Mouse (Mus musculus) ovary, postnatal 36 days (tissue): ENCODE results near the gene Mcemp1.

Experiments
- DNase-seq: peaks from one replicate; pipeline ENCODE4 v3.0.0; 2022; ENCODE audit warnings: low spot score, mixed read lengths

Gene Mcemp1

DNA sequence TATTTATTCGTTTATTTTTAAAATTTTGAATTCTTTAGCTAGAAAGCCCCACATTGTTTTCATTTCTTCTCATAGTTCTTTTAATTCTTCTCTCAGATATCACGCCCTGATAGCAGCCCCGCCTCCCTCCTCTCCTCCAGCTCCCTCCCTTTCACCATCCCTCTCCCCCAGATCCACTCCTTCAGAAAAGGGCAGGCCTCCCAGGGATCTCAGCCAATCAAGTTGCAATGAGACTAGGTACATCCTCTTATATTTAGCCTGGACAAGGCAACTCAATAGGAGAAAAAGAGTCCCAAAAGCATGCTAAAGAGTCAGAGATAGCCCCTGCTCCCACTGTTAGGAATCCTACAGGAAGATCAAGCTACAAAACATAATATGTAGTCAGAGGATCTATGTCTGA, 9.1 kb downstream of the Mcemp1 start:
- DNase-seq = no peak

DNA sequence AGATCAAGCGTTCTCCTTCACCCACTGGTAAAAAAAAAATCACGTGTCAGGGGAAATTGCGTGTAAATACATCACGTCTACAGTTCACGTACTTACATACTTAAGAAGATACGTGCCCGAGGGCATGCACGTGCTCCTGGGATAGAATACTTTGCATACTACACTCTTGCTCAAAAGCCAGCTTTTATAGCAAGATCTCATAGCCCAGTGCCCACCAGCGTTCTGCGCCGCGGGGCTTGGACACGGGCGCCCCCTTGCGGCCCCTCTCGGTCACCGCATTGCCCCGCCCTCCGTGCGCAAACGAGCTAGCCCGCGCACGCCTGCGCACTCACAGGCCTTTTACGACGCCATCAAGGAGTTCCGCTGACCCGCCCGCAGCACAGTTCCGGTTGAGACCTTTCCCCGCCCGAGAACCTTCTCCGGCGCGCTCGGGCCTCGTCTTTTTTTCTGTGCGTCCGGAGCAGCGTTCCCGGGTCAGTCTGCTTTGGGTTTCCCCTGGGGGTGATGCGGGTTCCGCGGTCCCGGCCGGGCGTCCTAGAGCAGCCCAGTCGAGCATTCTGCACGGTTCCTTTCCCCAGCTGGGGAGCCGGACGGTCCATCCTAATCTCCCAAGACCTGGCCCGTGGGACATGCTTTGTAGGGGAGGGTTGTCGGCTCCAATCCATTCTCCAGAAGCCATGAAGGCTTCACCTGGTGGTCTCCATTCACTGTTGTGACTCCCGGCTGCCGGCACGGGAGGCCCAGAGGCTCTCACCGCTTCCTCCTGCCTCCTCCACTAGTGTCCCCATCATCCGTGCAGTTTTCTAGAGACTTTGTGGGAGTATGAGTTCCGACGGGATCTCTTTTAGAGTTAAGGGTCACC, 10.8 kb downstream of the Mcemp1 start, which contains the start of gene Trappc5:
Trappc5 (plus strand) TSS at position 169 of the 862 bp plus-strand sequence.
- DNase-seq = peak; percentile 93

- no peak for DNase-seq
These were observed 11.5 kb downstream of the Mcemp1 start for GRCm38 (mm10) chr8:3676993-3677579.

GRCm38 (mm10) chr8:3678831-3679230, 13.3 kb downstream of the Mcemp1 start:
- DNase-seq = no peak

DNA sequence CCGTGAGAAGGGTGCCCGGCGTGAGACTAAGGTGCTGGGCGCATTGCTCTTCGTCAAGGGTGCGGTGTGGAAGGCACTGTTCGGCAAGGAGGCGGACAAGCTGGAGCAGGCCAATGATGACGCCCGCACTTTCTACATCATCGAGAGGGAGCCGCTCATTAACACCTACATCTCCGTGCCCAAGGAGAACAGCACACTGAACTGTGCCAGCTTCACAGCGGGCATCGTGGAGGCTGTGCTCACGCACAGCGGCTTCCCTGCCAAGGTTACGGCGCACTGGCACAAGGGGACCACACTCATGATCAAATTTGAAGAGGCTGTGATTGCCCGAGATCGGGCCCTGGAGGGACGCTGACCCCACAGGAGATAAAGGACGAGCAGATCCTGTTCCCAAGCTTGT, 13.7 kb downstream of the Mcemp1 start:
- DNase-seq = no peak

- DNase-seq = no peak
These were observed 14.1 kb downstream of the Mcemp1 start for GRCm38 (mm10) chr8:3679656-3680055.

GRCm38 (mm10) chr8:3682435-3682834, 16.9 kb downstream of the Mcemp1 start:
- no peak for DNase-seq

DNA sequence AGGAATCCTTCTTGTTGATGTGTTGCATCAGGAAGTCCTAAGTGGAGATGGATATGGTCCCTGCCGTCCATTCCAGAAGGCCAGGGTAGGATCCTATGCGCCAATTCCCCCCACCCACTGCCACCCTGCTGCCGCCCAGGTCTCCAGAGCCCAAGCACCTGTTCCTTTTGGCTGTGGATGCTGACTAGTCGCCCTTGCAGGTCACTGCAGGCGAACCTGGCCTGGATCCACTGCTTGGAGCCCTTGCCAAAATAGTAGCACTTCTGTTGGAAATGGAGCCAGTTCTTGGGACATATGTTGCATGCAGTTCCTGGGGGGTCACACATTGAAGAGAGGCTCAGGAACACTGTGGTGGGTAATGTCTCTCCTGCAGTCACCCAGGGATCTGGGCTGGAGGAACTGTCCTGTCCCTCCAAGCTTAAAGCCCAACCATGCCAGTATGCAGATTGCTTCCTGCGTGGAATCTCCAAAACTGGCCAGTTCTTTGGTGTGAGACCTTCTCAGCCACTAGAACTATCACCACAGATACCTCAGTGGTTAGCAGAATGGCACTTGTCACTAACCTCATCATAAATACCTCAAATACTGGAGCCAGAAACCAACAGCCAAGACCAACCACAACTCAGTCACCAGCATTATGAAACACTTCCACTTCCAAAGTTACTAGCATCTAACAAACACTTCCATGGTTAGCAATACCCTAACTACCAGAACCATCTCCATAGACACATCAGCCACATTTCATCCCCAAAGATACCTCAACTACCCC, 18.0 kb downstream of the Mcemp1 start:
- no peak for DNase-seq

DNA sequence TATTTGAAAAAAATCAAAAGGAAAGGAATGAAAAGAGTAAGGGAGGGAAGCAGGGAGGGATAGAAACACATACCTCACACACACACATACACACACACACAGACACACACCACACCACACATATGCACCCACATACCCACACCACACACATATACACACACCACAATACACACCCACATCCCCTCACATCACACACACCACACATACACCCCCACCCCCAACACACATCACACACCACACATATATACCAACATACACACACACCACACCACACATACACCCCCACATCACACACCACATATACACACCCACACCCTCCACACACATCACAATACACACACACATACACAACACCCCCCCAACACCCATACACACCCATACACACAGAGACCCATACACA, 19.0 kb downstream of the Mcemp1 start:
- DNase-seq = no peak

DNA sequence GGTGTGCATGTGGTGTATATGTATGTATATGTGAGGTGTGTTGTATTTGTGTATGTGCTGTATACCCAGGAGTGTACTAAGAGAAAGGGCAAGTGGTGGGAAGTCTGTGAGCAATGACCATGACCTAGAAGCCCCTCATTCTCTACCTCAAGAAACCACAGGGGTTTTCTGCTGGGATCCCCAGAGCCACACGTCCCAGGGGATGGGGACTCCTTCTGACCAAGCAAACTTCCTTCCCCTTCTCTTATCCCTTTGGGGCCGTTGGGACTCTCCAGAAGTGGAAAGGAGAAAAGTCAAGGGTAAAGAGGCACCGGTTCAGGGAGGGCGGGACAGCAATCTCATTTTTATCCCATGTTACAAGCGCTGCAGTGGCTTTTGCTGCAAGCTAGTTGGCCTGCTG, 19.9 kb downstream of the Mcemp1 start:
- DNase-seq = no peak

GRCm38 (mm10) chr8:3687537-3687936, 22.0 kb downstream of the Mcemp1 start:
- DNase-seq = no peak

DNA sequence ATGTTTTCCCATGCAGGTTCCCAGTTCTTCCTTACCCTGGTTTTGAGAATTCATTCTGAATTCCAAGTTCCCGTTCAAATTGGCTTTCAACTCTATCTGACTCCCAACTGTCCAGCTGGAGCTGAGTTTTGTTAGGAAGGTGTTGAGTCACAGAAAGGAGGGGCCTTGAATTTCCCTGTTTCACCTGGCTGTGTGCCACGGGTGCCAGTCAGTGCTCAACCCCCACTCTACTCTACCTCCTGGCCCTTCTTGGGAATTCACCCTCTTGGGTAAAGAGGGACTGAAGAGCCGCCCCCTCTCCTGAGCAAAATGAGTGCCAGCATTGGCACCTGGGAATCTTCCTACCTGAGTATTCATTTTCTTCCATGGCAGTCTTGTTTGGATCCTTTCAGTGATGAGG, 25.2 kb downstream of the Mcemp1 start:
- DNase-seq = no peak

DNA sequence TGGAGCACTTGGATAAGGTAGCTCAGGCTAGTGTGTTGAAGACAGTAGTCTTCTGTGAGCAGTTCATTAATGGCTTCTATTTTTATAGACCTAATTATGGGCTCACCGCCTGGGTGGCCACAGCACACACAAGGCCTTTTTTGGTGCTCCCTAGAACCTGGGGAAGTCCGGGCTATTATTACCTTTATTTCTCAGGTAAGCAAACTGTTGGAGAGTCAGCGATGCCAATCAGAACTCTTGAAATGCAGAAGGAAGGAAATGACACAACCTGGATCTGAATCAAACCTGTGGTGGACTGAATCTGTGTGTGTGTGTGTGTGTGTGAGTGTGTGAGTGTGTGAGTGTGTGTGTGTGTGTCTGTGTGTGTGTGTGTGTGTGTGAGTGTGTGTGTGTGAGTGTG, 28.6 kb downstream of the Mcemp1 start, which contains the start of gene Fcer2a:
Fcer2a (minus strand) TSS at position 55 of the 400 bp plus-strand sequence.
- DNase-seq = no peak

DNA sequence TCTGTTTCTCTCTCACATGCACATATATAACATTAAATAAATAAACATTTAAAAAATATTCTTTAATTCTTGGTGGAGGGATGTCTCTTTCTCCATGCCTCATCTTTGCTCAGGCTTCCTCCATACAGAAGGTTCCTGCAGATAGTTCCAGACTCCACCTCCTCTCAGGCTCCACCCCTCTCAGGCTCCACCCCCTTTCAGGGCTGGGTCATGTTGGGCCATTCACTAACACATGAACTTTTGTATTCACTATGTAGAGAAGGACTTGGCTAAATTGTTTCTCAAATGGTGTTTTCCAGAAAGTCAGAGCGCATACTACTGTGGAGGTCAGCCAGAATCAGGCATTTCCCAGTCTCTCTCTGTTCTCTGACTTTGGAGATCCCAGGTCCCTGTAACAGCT, 35.9 kb downstream of the Mcemp1 start:
- DNase-seq = no peak

GRCm38 (mm10) chr8:3705711-3706110, 40.2 kb downstream of the Mcemp1 start:
- DNase-seq = no peak

DNA sequence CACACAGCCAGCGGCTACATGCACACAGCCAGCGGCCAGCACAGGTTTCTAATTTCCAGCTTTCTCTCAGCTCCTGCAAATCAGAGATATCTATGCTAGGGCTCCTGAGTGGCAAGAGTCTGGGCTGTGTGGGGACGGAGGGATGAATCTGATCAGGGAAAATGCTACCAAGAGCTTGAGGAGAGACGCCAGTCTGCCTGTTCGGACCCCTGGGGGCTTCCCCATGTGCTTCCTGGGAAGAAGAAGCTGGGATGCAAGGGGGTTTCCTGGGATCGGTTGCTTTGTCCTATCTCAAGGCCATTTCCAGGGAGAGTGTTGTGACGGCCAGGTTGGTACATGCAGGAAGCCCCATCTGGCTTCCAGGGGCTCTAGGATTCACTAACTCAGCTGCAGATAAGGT, 42.1 kb downstream of the Mcemp1 start:
- no peak for DNase-seq

DNA sequence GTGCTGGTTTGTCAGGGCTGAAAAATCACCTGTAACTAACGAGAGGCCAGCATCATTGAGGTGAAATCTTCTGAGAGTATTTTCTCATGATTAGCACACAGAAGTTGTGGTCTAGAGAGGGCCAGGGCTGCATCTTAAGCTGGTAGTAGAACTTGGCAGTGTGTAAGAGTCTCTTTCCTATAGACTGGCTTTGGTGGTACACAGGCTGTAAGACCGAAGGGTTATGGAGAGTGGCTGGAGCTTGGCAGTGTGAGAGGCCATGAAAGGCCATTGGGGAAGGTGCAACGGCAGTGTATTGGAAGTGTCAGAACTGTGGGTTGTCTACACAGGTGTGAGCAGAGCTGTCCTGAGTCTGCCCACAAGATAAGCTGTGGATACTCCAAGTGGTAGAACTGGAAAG, 44.8 kb downstream of the Mcemp1 start:
- no peak for DNase-seq

- no peak for DNase-seq
These were observed 46.1 kb downstream of the Mcemp1 start for GRCm38 (mm10) chr8:3711646-3712045.

DNA sequence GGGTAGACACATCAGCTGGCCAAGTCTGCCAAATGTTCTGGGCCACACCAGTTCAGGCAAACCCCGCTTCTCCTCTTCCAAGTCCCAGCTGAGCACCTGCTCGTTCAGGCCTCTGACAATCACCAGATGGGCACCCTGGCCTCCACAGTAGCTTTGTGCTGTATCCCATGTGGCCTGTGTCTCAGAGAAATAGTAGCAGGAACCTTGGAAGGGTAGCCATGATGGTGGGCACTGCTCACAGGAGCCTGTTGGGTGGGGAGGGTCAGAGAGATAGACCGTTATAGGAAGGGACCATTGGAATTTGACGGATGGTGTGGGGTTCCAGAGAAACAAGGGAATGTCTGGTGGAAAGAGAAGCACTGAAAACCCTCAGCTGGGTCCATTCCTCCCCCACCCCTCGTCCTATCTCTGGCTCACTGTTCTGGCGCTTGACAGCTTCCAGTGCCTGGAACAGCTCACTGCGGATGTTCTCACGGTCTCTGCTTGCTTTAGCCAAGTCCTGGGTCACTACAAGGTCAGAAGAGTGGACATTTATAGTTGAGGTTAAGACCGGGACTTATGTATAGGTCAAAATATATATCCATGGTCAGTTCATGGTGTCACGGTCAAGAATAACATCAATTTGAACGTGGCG, 51.9 kb downstream of the Mcemp1 start:
- no peak for DNase-seq

DNA sequence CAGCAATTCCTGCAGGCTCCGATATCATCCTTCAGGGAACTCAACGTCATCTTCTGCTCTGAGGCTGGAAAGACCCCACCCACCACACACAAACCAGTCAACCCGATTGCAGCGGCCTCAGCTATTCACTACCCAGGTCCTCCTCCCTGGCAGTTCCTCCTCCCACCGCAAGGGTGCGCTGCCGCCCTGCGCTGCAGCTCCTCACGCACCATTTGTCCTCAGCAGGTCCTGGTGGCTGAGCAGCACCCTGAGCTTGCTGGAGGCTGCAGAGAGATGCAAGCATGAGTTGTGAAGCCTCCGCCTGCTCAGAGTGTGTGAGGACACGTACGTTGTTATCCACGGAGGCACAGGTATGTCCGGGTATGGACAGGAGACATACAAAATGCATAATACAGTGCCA, 53.0 kb downstream of the Mcemp1 start:
- peak; percentile 70 for DNase-seq
